Mouse (Mus musculus) thymus, postnatal 14 days (tissue): ENCODE results near the gene AB124611.
"Not testable (repeated sequence)": the region's sequence is repeated elsewhere in the genome, so short reads cannot be mapped to it uniquely, and the experiment has no call there.

ENCODE experiments used
- DNase-seq: peaks from one replicate; pipeline ENCODE4 v3.0.0; 2021

Gene AB124611

GRCm38 (mm10) chr9:21525142-21525936 lies 637 bp upstream of the AB124611 start:
- DNase-seq: no peak

- no peak for DNase-seq
Measured at GRCm38 (mm10) chr9:21526634-21526944, 613 bp downstream of the AB124611 start.

GRCm38 (mm10) chr9:21527100-21527801 lies 1.3 kb downstream of the AB124611 start:
- DNase-seq: no peak

GRCm38 (mm10) chr9:21527917-21528324 lies 1.9 kb downstream of the AB124611 start:
- no peak for DNase-seq

GRCm38 (mm10) chr9:21536501-21536900 lies 10.5 kb downstream of the AB124611 start:
- DNase-seq: no peak

GRCm38 (mm10) chr9:21537009-21537408 lies 11.0 kb downstream of the AB124611 start:
- DNase-seq: no peak

- no peak for DNase-seq
Measured at GRCm38 (mm10) chr9:21539981-21540753, 14.2 kb downstream of the AB124611 start.

GRCm38 (mm10) chr9:21542001-21542400 lies 16.0 kb downstream of the AB124611 start:
- not testable (repeated sequence) for DNase-seq

GRCm38 (mm10) chr9:21545351-21545915 lies 19.5 kb downstream of the AB124611 start:
- peak; percentile 18 for DNase-seq

- peak; percentile 100 for DNase-seq
Measured at GRCm38 (mm10) chr9:21545916-21546788, 20.2 kb downstream of the AB124611 start.

GRCm38 (mm10) chr9:21546789-21547074 lies 20.8 kb downstream of the AB124611 start, which contains the start of gene Carm1:
Carm1 (plus strand) TSS chr9:21546894.
- peak; percentile 76 for DNase-seq

GRCm38 (mm10) chr9:21547075-21547941 lies 21.3 kb downstream of the AB124611 start:
- DNase-seq: peak; percentile 66

- no peak for DNase-seq
Measured at GRCm38 (mm10) chr9:21551049-21551448, 25.1 kb downstream of the AB124611 start.

GRCm38 (mm10) chr9:21553607-21554273 lies 27.8 kb downstream of the AB124611 start:
- DNase-seq: no peak

GRCm38 (mm10) chr9:21555198-21555742 lies 29.3 kb downstream of the AB124611 start:
- no peak for DNase-seq

GRCm38 (mm10) chr9:21556996-21557395 lies 31.0 kb downstream of the AB124611 start:
- no peak for DNase-seq

GRCm38 (mm10) chr9:21557556-21557955 lies 31.6 kb downstream of the AB124611 start:
- no peak for DNase-seq

GRCm38 (mm10) chr9:21558366-21558765 lies 32.4 kb downstream of the AB124611 start:
- DNase-seq: no peak

- DNase-seq: no peak
Measured at GRCm38 (mm10) chr9:21559151-21559550, 33.2 kb downstream of the AB124611 start.

- no peak for DNase-seq
Measured at GRCm38 (mm10) chr9:21564420-21564819, 38.4 kb downstream of the AB124611 start.
